Mouse (Mus musculus): ENCODE data around the gene Igfbp5. TPM values are rescaled to one million over a fixed set of nuclear protein-coding genes. Genes with fewer than 3 reads are reported as not detected.

Gene Igfbp5
- total and polyA plus RNA-seq, 2 experiments from 2014 or later = 47.4 to 127 TPM

DNA sequence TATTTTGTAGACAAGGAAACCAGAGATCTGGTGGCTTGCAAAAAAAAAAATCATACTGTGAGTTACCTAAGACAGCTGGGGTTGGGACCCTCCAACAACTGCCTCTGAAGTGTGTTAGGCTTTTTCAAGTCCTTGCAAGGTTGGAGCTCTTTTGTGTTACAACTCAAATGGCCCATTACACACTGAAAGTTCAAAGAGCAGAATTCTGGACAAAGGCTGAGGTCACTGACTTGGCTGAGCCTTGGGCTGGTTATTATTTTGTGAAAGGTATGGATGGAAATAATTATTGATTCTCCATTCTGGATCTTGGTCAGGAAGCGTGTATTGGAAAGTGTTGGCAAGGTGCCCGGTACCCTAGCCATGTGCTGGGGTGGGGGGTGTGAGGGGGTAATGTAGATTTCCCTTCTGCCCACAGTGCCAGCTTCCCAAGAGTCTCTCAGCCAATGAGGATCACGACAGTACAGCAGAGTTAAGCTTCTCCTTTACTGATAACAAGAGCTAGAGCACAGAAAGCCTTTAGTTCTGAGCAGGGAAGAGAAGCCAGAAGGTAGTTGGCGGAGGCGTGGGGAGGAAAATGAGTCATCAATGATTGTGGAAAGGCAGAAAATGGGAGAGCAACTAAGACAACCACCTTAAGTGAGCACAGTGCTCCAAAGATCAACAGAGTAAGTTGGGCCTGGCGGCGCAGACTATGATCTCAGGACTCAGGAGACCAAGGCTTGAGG is 64.6 kb downstream of the Igfbp5 start:
- H3K36me3 ChIP-seq (ENCODE audit: insufficient read depth, low read length) = no peaks in the 10 kb centered on the region
- no peak for TF ChIP-seq CTCF (IDR thresholded peaks at IDR 0.05)
- no peaks in the 10 kb centered on the region for H3K27me3 ChIP-seq (ENCODE audit: insufficient read depth, low read length)
- H3K9me3 ChIP-seq (ENCODE audit: low read length) = 0 out of 2 replicates have a peak, but pooled peaks cover 6% of the 10 kb centered on the region
- no peak for ATAC-seq (ENCODE audit: low FRiP score)
- H3K9ac ChIP-seq (replicated peaks; ENCODE audit: low read length, poor library complexity, severe bottlenecking) = no peak overlapping the region
- DNase-seq (ENCODE audit: low spot score) = no peak
- no peak overlapping the region for H3K27ac ChIP-seq (ENCODE audit: low read depth, low read length)
- WGBS = 93% methylated on average over 7 of the region's 7 CpGs
- H3K4me2 ChIP-seq (ENCODE audit: low read depth, low read length, poor library complexity, severe bottlenecking) = no peak overlapping the region
- no peak overlapping the region for H3K4me3 ChIP-seq (ENCODE audit: low read depth, low read length)
- no peaks in the 10 kb centered on the region; the same call in 1 of the 2 replicates for H3K4me1 ChIP-seq (ENCODE audit: insufficient read depth, low read length)

DNA sequence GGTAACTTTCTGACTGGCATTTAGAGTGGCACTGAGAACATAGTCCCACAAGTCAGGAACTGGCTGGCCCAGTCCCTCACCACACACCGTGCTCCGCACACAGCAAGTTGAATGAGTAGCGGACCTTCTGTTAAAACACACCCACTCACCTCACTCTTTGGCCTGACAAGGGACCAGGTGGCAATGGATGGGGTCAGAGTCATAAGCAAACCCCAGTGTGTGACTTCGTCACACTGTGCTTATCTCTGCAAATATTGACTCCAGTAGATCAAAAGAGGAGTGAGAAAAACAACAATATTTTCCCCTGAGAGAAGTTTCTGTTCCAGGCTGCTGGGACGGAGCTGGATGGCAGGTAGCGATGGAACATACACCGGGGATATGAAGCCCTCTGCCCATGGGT is 65.4 kb downstream of the Igfbp5 start:
- H3K4me1 ChIP-seq (ENCODE audit: insufficient read depth, low read length) = no peaks in the 10 kb centered on the region; the same call in 1 of the 2 replicates
- 0 out of 2 replicates have a peak, but pooled peaks cover 6% of the 10 kb centered on the region for H3K9me3 ChIP-seq (ENCODE audit: low read length)
- H3K27ac ChIP-seq (ENCODE audit: low read depth, low read length) = no peak overlapping the region
- no peak overlapping the region for H3K4me3 ChIP-seq (ENCODE audit: low read depth, low read length)
- DNase-seq (ENCODE audit: low spot score) (no peak), ATAC-seq (ENCODE audit: low FRiP score) (no peak)
- H3K36me3 ChIP-seq (ENCODE audit: insufficient read depth, low read length) = no peaks in the 10 kb centered on the region
- no peak for TF ChIP-seq CTCF (IDR thresholded peaks at IDR 0.05)
- H3K4me2 ChIP-seq (ENCODE audit: low read depth, low read length, poor library complexity, severe bottlenecking) = no peak overlapping the region
- H3K9ac ChIP-seq (replicated peaks; ENCODE audit: low read length, poor library complexity, severe bottlenecking) = no peak overlapping the region
- WGBS = 92% methylated on average over 7 of the region's 7 CpGs
- no peaks in the 10 kb centered on the region for H3K27me3 ChIP-seq (ENCODE audit: insufficient read depth, low read length)

Other genes with a start within 250 kb of the Igfbp5 start
- gene Ankar, start 174.3 kb downstream of the Igfbp5 start, total RNA-seq (2014; rRNA removed) = not detected in 2 replicates
- not detected in 2 replicates for gene Ankar, start 174.3 kb downstream of the Igfbp5 start, polyA plus RNA-seq (2015; fragmentation: Nextera tagmentation; extraction: Ambion mirVana)
- gene Rpl37a, start 163.6 kb downstream of the Igfbp5 start, total RNA-seq (2014; rRNA removed) = 487 and 626 TPM in 2 replicates
- 1,038 and 1,114 TPM in 2 replicates for gene Rpl37a, start 163.6 kb downstream of the Igfbp5 start, polyA plus RNA-seq (2015; fragmentation: Nextera tagmentation; extraction: Ambion mirVana)
- gene Igfbp2, start 50.4 kb downstream of the Igfbp5 start, total RNA-seq (2014; rRNA removed) = 432 and 450 TPM in 2 replicates
- gene Igfbp2, start 50.4 kb downstream of the Igfbp5 start, polyA plus RNA-seq (2015; fragmentation: Nextera tagmentation; extraction: Ambion mirVana) = 272 and 323 TPM in 2 replicates
- not detected in 2 replicates for gene Tnp1, start 141.0 kb upstream of the Igfbp5 start, total RNA-seq (2014; rRNA removed)
- gene Tnp1, start 141.0 kb upstream of the Igfbp5 start, polyA plus RNA-seq (2015; fragmentation: Nextera tagmentation; extraction: Ambion mirVana) = not detected in 2 replicates